Mouse (Mus musculus) heart, postnatal 0 days (tissue): ENCODE data around the gene Jaml. TPM values are rescaled to one million over a fixed set of nuclear protein-coding genes. Genes with fewer than 3 reads are reported as not detected.

ENCODE experiments used
- ATAC-seq: fragments of 200-750 bp; cut with Nextera tagmentation; 2 replicates; pipeline ENCODE4 v1.8.0; 2017; ENCODE audit warnings: low read depth, moderate number of reproducible peaks, moderate library complexity; ENCODE audit not compliant: insufficient read depth
- DNase-seq: peaks from one replicate; pipeline ENCODE4 v3.0.0-alpha.2; 2016; ENCODE audit warnings: low spot score
- H3K27ac ChIP-seq: fragments of 300-500 bp; sonication (generic); 2 replicates; pipeline ENCODE4 v1.5.1; 2014; ENCODE audit warnings: low read depth, mild to moderate bottlenecking
- H3K27me3 ChIP-seq: fragments of 300-500 bp; sonication (generic); 2 replicates; pipeline ENCODE4 v1.6.1; 2014; ENCODE audit warnings: low read length, mixed read lengths; ENCODE audit not compliant: control insufficient read depth, insufficient read depth
- H3K36me3 ChIP-seq: fragments of 300-500 bp; sonication (generic); replicated peaks from 2 replicates; pipeline ENCODE4 v1.6.1; 2014; ENCODE audit warnings: low read length, mixed read lengths; ENCODE audit not compliant: control insufficient read depth, insufficient read depth
- H3K4me1 ChIP-seq: fragments of 300-500 bp; sonication (generic); 2 replicates; pipeline ENCODE4 v1.6.1; 2014; ENCODE audit warnings: antibody characterized with exemption; ENCODE audit not compliant: control insufficient read depth, insufficient read depth
- H3K4me2 ChIP-seq: fragments of 300-500 bp; sonication (generic); 2 replicates; pipeline ENCODE4 v1.6.1; 2014; ENCODE audit warnings: low read depth, mild to moderate bottlenecking, low read length, moderate library complexity
- H3K4me3 ChIP-seq: fragments of 300-500 bp; sonication (generic); 2 replicates; pipeline ENCODE4 v1.5.1; 2014; ENCODE audit warnings: low read depth, low read length
- H3K9ac ChIP-seq: fragments of 300-500 bp; sonication (generic); replicated peaks from 2 replicates; pipeline ENCODE4 v1.6.1; 2014; ENCODE audit warnings: low read depth, low read length, mixed read lengths
- H3K9me3 ChIP-seq: fragments of 300-500 bp; sonication (generic); replicated peaks from 2 replicates; pipeline ENCODE4 v1.6.1; 2016; ENCODE audit warnings: low read length; ENCODE audit not compliant: control insufficient read depth
- CTCF ChIP-seq: IDR thresholded peaks from 2 replicates; pipeline ENCODE4 v1.5.1; 2016; ENCODE audit warnings: antibody characterized with exemption, control low read depth, low read depth
- EP300 ChIP-seq: IDR thresholded peaks from 2 replicates; pipeline ENCODE4 v1.6.1; 2016; ENCODE audit warnings: antibody characterized with exemption, low read depth
- WGBS: fragments of 180-500 bp; shearing (Covaris S2); extraction: QIAGEN DNeasy Blood & Tissue Kit; methylation state at CpG from one replicate; pipeline ENCODE4 v1.1.7; 2014; 5-methylcytosine and 5-hydroxymethylcytosine counted together
- polyA plus RNA-seq: library from polyadenylated mRNA; unstranded; fragments of >200 nt; fragmentation: Nextera tagmentation; extraction: Ambion mirVana; gene quantifications from 2 replicates; pipeline ENCODE4 v1.2.1, GENCODE M21; 2015
- total RNA-seq: library from RNA; depleted of rRNA; stranded (reverse); fragments of >200 nt; gene quantifications from 2 replicates; pipeline ENCODE4 v1.2.3, GENCODE M21; 2014; ENCODE audit warnings: low replicate concordance

The Jaml gene
- total and polyA plus RNA-seq, 2 experiments from 2014 or later, result 0.08 TPM; not detected in 1

GRCm38 (mm10) chr9:45084556-45084955 lies 5.6 kb downstream of the Jaml start:
- Histone ChIP-seq H3K4me3 (no peak overlapping the region), H3K27ac (no peak overlapping the region), H3K36me3 (no peaks in the 10 kb centered on the region), H3K27me3 (0 out of 2 replicates have a peak, but pooled peaks cover 3% of the 10 kb centered on the region), H3K4me2 (no peak overlapping the region), H3K9me3 (no peaks in the 10 kb centered on the region), H3K9ac (no peak overlapping the region), H3K4me1 (no peaks in the 10 kb centered on the region)
- 54% methylated on average over 5 of the region's 5 CpGs for WGBS
- ATAC-seq, result no peak
- no peak for DNase-seq
- TF ChIP-seq EP300, result no peak
- TF ChIP-seq CTCF, result no peak

GRCm38 (mm10) chr9:45085741-45086690 lies 7.0 kb downstream of the Jaml start:
- WGBS, result 67% methylated on average over 12 of the region's 12 CpGs
- Histone ChIP-seq H3K9me3 (no peaks in the 10 kb centered on the region), H3K4me1 (no peaks in the 10 kb centered on the region), H3K9ac (no peak overlapping the region), H3K36me3 (no peaks in the 10 kb centered on the region), H3K27me3 (0 out of 2 replicates have a peak, but pooled peaks cover 3% of the 10 kb centered on the region), H3K4me3 (no peak overlapping the region), H3K4me2 (no peak overlapping the region), H3K27ac (no peak overlapping the region)
- DNase-seq (no peak), ATAC-seq (no peak)
- TF ChIP-seq EP300 (no peak), CTCF (no peak)

GRCm38 (mm10) chr9:45088040-45088439 lies 9.1 kb downstream of the Jaml start:
- no peak overlapping the region for H3K27ac ChIP-seq

GRCm38 (mm10) chr9:45090811-45091210 lies 11.8 kb downstream of the Jaml start:
- no peak for ATAC-seq
- Histone ChIP-seq H3K4me3 (no peak overlapping the region), H3K4me2 (no peak overlapping the region), H3K9me3 (no peaks in the 10 kb centered on the region), H3K36me3 (no peaks in the 10 kb centered on the region), H3K27ac (no peak overlapping the region), H3K4me1 (no peaks in the 10 kb centered on the region; the same call in 1 of the 2 replicates), H3K9ac (no peak overlapping the region), H3K27me3 (no peaks in the 10 kb centered on the region)
- 61% methylated on average over 3 of the region's 3 CpGs for WGBS
- no peak for DNase-seq
- TF ChIP-seq CTCF (no peak), EP300 (no peak)

More at GRCm38 (mm10) chr9:45088040-45088439, 9.1 kb downstream of the Jaml start:
- no peak overlapping the region for H3K4me3 ChIP-seq
- no peak for ATAC-seq
- H3K36me3 ChIP-seq, result no peaks in the 10 kb centered on the region
- H3K9me3 ChIP-seq, result no peaks in the 10 kb centered on the region
- DNase-seq, result no peak
- 0 out of 2 replicates have a peak, but pooled peaks cover 3% of the 10 kb centered on the region for H3K27me3 ChIP-seq
- TF ChIP-seq EP300 (no peak), CTCF (no peak)
- no peak overlapping the region for H3K4me2 ChIP-seq
- no peaks in the 10 kb centered on the region; the same call in 1 of the 2 replicates for H3K4me1 ChIP-seq
- no peak overlapping the region for H3K9ac ChIP-seq

- TF ChIP-seq EP300 (no peak), CTCF (no peak)
- Histone ChIP-seq H3K36me3 (no peaks in the 10 kb centered on the region), H3K27ac (no peak overlapping the region), H3K4me3 (no peak overlapping the region), H3K4me1 (no peaks in the 10 kb centered on the region; the same call in 1 of the 2 replicates), H3K4me2 (no peak overlapping the region), H3K27me3 (no peaks in the 10 kb centered on the region), H3K9me3 (no peaks in the 10 kb centered on the region), H3K9ac (no peak overlapping the region)
- WGBS, result 41% methylated on average over 4 of the region's 4 CpGs
- no peak for ATAC-seq
- DNase-seq, result no peak
Observed at GRCm38 (mm10) chr9:45092641-45093040, 13.7 kb downstream of the Jaml start.
